Mouse (Mus musculus) kidney, postnatal 25 days (tissue): ENCODE measurements around the gene Gm10486.
"Not testable (repeated sequence)": the region's sequence is repeated elsewhere in the genome, so short reads cannot be mapped to it uniquely, and the experiment has no call there.

Experiments
- DNase-seq, 2 experiments: peaks; one replicate each; pipeline ENCODE4 v3.0.0; 2021; ENCODE audit warnings: mixed read lengths in 2 of 2

Gene Gm10486

DNA sequence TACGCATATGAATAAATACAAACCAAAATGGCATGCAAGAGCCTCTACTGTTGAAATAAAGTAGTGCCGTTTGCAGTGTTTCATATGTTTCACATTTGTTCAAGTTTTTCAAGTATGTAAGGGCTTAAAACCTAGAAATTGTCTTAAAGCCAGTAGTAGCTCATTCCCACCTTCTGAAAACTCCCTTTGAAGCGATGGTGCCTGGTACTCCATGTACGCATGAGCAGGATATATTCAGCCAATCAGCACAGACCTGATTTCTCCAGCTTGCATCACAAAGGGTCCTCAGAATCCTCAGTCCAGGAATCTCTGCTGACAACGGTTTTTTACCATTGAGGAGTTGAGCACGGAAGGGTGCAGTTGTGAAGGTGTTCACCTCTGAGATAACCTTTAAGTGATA is at the start of gene Gm10486:
Gm10486 (plus strand) TSS at position 301 of the 400 bp plus-strand sequence.
- DNase-seq = not testable (repeated sequence)
